Mouse (Mus musculus): ENCODE results near the gene 4930583I09Rik.

4930583I09Rik gene

DNA sequence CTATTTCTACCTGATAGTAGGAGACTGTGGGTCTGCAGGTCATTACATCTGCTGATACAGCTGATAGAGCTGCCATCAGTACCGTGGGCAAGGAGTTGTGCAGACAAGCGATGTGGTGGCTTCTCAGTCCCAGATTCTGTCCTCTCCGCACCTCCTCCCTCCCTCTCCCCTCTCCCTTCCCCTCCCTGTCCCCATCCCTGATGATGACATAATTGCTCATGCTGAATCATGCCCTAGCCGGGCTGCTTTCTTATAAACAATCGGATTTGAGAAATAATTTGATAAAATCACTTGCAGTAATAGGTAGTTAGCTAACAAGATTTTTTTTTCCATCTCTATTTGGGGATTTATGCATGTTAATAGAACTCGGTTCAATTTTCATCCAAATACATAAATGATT, at the start of gene 4930583I09Rik:
Gene 4930583I09Rik, minus strand, starts transcription at position 144 of the 400 bp plus-strand sequence.
- no peak for DNase-seq

DNA sequence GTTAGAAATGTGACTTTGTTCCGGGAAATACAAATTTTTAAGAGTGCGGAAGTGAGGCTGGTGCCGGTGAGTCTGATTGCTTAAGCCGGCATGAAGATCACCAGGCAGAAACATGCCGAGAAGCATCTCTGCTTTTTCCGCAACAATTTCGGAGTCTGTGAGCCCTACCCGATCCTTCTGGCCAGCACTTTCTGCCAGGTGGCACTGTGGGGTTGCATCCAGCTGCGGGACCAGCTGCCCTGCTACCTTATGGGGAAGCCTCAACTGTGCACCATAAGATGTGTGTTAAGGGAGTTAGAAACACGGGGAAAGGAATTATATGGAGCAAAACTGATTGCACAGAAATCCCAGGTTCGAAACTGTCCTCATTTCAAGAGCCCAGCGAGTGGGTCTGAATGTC, 40.2 kb upstream of the 4930583I09Rik start:
- DNase-seq: no peak

DNA sequence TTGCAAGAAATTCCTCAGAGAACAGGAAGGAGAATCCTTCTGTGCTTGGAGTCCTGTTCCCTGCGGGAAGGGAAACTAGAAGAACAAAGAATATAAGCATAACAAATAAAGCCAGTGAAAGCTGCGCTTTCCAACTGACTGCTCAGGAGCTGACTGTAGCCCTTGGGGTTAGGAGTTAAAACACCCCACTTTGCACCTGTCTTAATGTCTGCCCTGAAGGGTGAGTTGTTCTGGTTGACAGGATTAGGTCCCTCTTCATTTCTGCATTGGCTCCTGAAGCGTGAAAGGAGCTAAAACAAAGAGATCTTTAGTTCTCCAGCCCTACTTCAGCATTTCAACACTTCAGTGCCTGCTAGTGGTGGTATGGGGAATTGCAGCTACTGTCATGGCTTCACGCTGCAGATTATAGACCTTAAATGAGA, 37.8 kb upstream of the 4930583I09Rik start:
- DNase-seq: peak; percentile 47

DNA sequence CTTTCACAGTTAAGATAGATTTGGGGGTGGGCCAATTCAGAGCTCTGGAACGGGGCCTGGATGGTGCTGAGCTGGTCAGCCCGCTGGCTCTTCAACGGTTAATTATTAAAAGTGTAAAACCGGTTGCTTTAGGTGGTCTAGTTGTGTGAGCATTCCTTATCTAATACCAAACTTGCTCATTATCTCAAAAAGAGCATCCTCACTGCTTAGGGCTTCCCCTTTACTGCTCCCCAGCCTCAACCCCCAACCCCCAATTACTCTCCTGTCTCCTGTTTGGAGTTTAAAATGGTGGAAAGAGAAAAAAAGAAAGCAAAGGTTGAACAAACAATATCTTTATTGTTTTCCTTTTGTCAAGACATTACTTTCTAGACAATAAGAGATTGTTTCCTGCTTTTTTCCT, 27.9 kb upstream of the 4930583I09Rik start:
- no peak for DNase-seq

DNA sequence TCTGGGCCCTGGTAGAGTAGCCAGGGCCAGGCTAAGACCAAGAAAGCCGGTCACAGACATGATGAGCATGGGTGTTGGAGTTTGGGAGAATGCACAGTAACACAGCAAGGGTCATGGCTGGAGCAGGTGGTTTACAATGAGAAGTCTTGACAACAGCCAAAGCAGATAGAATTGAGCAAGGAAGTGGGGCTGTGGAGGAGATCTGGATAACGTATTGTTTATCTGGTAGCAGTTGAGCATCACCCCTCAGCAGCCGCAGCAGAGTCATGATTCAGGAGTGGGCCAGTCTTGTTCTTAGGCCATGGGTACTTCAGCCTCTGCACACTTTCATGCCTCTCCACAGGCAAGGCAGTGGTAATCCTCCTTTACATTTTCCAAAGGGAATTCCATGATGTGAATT, 25.1 kb upstream of the 4930583I09Rik start:
- no peak for DNase-seq

DNA sequence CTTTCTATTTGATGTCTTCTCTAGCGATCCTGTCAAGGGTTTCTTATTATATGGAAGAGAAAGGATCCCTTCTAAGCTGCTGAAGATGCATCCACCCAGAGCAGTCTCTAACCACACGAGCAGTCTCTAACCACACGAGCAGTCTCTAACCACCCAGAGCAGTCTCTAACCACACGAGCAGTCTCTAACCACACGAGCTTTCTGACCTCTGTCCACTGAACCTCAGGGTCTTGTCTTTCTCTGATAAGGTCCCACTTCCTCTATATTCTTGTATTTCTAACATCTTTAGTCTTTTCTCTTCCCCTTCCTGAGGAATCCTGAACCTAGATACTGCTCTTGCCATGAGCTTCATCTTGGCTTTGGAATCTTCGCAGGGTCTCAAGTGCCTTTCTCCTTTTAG, 23.0 kb upstream of the 4930583I09Rik start:
- no peak for DNase-seq

DNA sequence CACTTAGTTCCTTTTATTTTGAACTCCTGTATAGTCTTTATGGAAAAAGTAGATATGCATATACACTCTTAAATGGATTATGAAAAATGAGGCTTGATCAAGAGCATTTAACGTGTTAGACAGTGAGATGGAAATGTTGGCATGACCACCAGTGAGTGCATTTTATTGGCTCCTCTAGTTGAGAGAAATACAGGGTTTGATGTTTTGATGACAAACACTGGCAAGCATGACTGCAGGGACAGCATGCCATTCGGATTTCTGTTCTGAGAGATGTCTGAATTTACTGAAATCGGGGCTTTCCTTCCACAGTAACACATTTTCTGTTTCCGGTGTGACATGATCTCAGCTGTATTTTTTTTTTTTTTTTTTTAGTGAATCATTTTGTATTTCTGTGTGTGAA, 12.2 kb upstream of the 4930583I09Rik start:
- no peak for DNase-seq

DNA sequence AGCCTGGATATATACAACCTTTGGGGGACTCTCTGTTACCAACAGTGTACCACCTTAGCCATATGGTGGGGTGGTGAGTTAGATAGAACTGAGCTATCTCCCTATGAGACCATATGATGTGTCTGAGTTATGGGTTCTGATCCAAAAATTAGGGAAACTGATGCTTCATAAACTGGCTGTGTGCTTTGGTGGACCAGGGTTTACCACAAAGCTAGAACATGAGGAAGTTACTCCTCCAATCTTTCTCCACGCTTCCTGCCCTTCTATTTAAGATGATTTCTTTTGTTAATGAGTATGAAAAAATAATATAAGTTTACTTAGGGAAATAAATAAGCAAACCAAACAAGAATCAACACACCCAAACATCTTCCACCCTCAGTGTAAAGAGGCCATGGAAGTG, 10.8 kb upstream of the 4930583I09Rik start:
- no peak for DNase-seq

DNA sequence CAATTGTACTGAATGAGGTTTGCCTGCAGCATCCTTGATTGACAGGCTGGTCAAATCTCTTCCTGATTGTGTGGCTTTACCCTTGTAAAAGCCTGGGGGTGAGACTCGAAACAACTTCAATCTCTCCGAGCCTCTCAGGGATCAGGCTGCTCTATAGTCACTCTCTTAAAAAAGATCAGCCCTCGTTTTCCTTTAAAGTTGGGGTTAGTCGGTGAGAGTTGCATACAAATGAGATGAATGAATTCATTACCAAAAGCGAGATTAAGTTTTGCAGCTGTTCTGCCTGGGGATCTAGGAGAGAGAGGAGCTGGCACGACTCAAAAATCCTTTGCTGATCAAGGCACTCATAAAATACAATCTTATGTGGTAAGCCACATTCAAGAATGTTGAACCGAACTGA, 1.0 kb upstream of the 4930583I09Rik start:
- no peak for DNase-seq

DNA sequence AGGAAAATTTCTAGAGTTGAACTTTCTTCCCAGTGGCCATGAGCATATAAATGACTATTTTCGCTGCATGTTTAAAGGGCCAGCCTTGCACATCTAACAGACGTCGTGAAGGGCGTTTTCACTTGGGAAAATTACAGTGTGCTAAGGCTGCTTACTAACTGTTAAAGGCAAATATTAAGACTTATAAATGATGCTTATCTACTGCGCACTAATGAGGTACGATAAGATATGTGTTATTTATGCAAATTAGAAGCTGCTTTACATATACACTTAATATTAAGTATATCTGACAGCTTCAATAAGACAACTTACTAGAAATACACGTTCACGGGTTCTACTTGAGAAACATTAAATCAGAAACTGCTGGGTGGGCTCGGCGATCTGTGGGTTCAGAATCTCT, 481 bp upstream of the 4930583I09Rik start:
- no peak for DNase-seq

DNA sequence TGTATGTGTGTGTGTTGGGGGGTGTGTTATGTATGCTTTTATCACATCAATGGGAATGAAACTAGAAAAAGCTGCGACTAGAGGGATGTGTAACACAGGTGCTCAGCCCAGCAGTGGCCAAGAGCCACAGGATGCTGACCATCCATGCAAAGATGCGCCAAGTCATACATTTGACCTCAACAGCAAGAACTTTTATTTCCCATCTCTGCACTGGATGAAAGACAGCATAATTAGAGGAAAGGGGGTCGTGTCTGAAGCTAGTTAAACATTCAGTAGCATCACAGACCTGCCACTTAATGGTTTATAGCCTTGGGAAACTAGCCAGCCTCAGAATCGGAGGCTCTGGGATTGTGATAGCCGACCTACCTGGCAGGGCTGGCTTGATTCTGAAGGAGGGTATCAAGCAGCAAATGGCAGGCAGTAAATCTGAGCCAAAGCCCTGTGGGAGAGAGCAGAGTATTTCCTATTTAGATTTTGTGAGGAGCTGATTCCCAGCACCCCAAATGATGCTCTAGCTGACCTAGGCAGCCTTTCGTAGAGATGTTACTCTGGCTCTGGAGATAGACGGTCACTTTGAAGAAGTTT, 1.9 kb downstream of the 4930583I09Rik start:
- DNase-seq: no peak

DNA sequence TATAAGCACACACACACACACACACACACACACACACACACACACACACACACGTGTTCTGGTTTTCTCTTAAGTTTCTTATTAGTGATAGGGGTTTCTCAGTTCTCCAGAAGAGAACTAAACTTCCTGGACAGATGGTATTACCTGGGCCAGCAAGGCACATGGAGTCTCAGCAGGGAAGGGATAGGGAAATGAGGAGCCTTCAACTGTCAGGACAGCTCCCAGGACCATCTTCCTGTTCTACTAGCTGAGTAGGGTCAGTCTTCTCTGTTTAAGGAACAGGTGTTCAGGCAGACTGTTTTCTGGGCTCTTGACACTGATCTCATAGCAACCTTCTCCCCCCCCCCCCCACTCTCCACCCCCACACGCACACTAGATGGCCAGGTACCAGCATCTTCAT, 2.8 kb downstream of the 4930583I09Rik start:
- no peak for DNase-seq

DNA sequence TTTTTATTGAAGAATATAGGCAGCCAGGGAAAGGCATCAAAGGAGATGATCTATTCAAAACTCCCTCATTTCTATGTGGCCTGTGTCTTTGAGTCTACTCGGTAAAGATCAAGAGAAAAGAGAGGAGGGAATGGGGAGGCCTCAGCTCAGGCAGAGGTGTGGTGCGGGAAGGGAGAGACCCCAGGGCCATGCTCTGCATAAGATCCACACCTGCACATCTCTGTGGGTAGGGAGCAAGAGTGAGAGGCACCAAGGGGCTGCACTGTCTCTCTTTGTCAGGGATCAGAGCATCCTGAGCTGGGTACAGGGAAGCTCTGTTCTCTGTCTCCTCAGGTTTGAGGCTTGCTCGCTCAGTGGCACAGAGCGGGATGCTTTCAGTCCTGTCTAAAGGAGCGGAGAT, 8.4 kb downstream of the 4930583I09Rik start:
- DNase-seq: no peak

DNA sequence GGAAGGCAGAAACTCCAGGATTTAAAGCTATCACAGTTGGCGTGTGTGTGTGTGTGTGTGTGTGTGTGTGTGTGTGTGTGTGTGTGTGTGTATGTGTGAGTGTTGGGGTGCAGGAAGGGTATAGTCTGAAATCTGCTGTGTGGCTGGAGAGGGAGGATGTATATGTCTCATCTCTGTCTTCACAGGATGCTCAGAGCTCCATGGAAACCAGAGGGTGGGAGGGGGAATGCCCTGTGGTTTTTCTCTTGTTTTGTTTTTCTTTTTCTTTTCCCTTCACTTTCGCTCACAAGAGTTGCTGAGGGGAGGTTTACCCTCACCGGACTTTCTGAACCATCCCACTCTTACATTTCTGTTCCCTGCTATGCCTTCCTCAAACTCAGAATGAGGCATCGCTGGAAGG, 9.0 kb downstream of the 4930583I09Rik start:
- DNase-seq: no peak

DNA sequence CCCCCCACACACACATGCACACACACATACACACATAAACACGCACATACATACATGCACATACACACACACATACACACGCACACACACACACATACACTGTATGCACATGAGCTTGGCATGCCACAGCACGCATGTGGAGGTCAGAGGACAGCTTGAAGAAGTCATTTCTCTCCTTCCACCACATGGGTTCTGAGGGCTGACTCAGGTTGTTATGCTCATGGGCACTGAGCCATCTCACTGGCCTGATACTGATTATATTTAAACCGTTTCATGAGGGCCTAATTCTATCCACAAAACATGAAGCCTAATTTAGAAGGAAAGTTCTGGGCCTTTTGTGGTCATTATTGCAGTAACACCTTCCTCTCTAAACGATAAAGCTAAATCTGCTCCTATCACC, 13.3 kb downstream of the 4930583I09Rik start:
- DNase-seq: no peak

DNA sequence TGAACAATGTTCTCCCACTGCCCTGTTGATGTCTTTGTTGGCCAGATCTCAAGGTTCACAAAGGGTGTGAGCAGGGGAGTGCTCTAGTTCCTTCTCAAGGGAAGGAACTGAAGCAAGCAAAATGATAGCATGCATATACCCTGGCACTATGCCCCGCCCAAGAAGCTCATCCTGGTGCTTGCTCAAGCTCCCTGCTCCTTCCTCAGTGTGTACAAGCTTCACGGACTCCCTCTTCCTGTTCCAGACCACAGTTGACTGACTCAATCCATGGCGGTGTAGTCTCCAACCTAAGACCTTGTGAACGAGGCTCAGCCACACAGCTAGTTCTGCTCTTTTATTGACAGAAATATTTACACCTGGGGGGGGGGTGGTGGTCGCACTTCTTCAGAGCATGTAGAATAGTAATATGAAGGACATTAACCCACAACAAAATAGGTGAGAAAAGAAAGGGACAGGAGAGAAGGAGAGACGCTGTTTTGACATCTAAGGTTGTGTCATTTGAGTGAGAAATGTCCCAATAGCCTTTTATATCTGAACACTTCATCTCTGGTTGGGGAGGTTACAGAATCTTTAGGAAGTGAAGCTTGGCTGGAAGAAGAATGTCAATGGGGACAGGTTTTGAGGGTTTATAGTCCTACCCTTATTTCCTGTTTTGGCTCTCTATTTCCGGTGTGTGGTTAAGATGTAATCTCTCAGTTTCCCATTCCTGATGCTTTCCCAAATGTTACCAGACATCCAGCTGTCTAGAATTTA, 14.9 kb downstream of the 4930583I09Rik start:
- DNase-seq: no peak

DNA sequence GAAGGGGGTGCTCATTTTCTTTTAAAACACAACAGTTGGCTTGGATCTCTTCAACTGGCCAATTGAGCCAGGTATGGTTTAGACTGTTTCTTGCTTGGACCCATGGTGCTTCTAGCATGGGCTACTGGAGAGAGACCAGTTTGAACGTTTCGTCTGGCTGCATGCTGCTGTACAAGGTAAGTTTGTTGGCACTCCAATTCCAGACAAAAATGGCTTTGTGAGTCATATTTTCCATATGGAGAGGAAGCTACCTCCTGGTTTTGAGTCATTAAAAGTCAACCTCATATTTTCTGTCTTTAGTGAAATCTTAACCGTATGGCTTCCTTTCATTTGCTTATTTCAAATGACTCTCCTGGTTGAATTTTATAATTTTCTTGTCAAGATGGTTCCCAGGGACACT, 19.6 kb downstream of the 4930583I09Rik start:
- DNase-seq: no peak

DNA sequence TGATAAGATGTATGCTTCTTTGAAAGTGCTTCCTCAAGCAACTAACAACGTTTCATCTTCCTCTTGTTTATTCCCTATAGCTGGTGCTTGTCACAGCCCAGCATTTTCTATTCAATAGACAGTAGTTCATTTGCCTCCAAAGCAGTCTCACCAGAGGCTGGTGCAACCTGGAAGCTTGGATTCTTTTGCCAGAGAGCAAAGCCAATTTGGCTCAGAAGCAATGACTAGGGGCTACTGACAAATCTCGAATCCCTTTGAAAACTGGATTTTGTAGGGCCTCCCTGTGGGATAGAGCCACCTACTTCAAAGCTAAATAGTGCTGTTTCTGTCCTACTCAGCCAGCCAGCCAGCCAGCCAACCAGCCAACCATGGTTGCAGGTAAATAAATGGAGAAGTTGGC, 20.1 kb downstream of the 4930583I09Rik start:
- DNase-seq: no peak

DNA sequence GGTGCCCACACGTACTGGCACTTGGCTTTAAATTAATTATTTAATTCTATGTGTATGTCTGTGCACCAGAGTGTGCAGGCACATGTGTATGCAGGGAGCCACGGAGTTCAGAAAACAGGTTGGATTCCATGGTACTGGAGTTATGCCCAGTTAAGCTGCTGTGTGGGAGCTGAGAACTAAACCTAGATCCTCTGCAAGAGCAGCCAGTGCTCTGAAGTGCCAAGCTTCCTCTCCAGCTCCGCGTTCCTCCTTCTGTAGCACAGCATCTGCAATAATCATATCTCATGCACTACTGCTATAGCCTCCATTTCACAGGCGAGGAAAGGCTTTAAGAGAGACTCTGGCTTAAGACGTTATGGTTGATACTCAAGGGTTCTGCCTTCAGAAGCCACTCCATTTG, 22.3 kb downstream of the 4930583I09Rik start:
- DNase-seq: no peak

DNA sequence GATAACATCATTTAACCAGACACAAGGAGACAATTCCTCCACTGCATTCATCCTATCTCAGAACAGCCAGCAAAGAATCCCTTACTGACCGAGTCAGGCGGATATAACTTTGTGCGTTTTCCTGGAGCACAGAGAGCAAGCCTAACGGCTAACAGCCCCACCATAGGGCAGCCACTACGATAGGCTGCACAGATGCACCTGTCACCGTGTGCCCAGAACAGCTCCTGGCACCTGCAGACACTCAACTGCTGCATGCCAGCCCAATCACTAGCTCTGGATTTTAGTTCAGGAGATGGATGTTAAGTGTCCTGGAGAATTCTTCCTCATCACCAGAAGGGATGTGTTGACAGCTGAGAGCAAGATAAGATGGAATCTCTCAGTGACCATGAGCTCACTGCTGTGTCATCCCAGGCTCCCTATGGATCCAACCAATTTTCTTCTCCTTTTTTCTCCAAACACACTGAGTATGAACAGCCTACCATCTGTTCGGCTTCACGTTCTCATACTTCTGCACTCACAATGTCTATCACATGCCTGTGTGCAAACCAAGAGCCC, 29.8 kb downstream of the 4930583I09Rik start:
- no peak for DNase-seq

DNA sequence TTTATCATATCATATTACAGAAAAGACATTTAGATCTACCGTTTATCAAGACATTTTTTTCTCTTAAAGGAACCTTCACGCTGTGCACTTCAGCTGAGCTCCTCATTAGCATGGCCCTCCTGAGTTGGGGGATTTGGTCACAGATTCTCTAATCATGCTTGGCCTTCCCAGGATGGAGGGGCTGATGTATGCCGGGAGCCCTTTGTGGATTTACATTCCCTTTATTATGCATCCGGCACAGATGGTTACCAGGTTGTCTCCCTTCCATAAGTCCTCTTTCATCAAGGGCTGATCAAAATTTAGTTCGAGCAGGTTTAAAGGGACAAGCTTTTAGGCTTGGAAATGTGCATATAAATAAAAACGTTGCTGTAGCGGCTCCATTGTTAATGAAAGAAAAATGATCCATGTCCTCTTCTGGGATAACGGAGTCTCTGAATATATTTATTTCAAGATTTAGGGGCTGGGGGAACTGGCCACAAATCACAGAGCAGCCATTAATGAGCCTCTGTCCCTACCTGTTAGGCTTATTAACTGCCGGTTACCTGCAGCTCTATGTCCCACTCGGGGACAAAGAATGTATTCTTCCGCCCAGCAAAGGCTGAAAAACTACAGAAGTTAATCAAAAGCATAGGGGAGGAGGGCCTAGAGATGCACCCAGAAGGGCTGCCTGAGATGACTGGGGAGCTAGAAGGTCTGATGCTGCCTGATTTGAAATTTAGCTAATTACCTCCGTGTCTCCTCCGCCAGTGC, 31.3 kb downstream of the 4930583I09Rik start:
- DNase-seq: no peak

DNA sequence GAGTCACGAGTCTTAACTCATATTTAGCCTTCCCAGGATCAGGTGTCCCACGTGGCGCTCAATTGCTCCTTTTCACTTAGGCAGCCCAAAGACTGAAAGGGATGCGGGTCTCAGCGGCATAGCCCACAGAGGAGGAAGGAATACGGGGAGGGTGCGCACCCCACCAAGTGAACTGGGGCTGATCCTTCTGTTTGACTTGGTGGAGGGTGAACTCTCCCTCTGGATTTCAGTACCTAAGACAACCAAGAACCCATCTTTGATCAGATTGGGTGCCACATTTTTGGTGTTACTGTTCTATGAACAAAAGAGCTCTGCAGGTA, 33.0 kb downstream of the 4930583I09Rik start:
- no peak for DNase-seq

DNA sequence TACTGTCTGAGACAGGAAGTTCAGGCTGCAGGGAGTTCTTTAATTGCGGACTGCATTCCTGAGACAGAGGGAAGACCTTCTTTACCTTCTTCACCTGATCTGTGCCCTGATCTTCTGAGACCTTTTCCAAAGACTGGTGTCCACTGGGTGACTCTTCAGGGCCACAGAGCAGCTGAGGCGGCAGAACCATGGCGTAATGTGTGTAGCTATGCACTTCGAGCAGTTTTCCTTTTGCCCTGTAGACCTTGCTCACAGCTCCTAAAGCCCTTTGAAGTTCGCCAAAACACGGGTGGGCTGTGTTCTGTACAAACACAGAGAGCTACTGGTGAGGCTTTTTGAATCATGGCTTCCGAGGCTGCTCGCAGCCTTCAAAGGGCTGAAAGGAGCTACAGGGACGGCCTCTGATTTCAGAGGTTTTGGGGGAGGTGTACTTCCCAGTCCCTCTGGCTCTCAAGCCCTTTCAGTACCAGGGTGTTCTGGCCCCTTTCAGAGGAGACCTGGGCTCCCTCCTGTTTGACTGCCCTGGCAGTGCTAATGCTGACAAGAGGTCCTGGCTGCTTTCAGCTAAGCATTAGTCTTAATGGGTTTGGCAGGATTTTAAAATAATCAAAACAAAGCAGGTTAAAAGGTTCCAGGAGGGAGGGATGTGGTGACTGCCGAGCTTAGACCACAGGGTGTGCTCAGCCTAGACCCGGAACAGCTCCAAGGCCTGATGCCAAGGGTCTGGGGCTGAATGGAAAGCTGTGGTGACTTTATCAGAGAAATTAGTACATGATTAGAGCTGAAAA, 33.5 kb downstream of the 4930583I09Rik start:
- no peak for DNase-seq
